Mouse (Mus musculus): Measurements from ENCODE around the gene Nacc1.
"Not testable (repeated sequence)": the region's sequence is repeated elsewhere in the genome, so short reads cannot be mapped to it uniquely, and the experiment has no call there.

The Nacc1 gene

DNA sequence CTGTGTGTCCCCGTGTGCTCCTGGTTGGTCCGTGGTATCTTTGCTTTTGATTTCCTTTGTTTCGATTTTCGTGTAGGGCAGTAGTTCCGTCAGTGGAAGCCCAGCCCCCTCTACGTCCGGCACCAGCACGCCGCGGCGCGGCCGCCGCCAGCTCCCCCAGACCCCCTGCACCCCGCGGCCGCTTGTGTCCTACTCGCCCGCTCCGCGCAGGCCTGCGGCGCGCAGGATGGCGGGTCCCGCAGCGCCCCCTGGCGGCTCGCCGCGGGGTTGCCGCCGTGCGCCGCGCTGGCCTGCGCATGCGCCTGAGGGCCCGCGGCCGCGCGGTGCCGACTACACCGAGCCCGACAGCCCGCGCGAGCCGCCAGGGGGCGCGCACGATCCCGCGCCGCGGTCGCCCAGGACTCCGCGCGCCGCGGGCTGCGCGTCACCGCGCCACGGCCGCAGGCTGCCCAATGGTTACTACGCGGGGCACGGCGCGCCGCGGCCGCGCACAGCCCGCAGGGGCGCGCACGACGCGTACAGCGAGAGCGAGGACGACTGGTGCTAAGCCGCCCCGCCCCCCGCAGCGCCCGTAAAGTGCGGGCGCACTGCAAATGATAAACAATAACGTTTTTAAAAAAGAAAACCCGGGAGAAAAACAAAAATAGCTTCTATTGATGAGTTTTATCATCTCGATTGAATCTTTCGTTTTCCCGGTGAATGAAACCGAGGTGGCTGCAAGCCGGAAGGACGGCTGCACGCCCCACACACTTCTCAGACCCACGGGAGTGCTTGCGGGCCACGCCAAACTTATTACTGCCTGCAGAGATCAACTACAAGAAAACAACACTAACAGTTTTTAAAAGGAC lies 48.3 kb downstream of the Nacc1 start:
- peak; percentile 94 for DNase-seq

DNA sequence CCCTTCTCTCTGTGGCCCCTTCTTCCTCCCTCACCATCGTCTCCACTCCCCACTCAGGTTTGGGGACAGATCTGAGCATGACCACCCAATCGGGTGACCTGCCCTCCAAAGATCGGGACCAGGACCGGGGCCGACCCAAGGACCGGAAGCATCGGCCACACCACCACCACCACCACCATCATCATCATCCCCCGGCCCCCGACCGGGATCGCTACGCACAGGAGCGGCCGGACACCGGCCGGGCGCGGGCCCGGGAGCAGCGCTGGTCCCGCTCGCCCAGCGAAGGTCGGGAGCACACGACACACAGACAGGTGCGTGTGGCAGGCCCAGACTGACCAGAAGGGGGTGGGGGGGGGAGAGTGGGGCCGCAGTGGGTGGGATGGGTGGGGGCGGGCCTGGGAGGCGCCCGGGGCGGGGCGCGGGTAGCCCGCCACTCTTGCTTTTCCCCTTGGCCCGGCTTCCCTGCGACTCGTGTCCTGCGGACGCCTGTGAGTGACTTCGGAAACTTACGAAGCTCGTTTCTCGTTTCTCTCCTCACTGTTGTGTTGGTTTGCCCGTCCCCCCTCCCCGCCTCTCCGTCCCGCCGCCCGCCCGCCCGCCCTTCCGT lies 49.0 kb downstream of the Nacc1 start:
- DNase-seq = peak; percentile 43

DNA sequence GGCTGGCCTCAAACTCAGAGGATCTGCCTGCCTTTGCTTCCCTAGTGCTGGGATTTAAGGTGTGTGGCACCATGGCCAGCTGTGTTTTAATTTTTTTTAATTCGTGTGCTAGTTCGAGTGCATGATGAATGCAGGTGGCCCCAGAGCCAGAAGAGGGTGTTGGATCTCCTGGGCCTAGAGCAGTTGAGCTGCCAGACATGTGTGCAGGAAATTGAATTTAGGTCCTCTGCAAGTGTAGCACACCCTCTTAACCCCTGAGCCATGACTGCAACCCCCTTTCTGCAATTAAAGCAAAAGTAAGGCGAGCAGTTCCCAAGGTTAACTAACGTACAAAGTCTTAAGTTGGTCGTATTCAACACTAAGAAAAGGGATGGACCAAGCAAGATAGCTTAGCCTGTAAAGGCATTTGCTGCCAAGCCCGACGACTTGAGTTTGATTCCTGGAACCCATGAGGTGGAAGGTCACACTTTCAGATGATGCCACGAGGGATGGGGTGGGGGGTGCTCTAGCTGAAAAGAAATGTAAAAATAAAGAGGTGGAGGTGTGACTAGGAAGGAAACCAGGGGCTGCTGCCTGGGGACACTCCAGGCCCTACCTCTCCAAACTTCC lies 49.6 kb downstream of the Nacc1 start:
- peak; percentile 51 for DNase-seq

DNA sequence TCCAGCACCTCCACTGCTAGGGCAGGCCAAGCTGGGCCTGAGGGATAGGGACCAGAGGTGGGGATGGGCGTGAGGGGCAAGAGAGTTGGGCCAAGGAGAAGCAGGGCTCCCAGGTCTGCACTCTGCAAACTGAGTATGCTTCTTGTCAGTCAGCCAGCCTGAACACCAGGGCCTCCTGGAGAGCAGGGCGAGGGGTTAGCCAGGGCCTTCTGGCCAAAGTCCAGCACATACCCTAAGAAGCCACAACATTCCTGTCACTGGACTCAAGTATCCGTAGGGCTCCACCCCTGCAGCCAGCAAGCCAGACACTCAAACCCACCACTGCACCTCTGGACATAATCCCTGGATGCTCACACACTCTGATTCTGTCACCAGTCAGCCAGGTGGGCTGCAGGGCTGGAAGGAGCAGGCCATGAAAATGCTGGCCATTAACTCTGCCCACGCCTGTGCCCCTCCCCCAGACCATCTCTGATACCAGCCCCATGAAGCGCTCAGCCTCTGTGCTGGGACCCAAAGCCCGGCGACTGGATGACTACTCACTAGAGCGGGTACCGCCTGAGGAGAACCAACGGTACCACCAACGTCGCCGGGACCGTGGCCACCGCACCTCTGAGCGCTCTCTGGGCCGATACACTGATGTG lies 51.5 kb downstream of the Nacc1 start:
- no peak for DNase-seq

DNA sequence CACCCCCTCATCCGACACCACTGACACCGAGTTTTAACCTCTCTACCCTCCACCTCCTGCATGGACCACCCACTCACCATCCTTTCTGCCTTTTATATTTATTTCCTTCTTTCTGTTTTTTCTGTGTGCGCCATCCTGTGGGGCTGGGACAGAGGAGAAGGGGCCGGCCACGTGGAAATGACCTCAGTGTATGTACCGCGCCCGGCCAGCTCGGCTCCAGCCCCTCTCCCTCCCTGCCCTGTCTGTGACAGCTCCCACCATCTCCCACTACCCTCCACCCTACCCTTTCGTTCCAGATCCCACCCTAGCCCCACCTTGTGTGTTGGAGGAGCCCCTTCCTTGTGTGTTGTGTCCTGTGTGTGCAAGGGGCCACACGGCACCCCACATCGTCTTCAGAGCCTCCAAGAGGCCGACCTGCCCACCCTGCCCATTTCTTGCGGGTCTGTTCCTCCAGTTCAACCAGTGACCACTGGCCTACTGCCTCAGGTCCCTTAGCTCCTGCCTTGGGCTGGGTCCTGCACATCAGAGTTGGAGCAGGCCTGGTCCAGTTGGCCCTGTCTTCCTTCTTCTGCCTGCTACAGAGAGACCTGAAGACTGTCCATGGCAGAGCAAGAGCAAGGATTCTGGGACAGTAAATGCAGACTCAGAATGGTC lies 52.1 kb downstream of the Nacc1 start:
- DNase-seq = no peak

DNA sequence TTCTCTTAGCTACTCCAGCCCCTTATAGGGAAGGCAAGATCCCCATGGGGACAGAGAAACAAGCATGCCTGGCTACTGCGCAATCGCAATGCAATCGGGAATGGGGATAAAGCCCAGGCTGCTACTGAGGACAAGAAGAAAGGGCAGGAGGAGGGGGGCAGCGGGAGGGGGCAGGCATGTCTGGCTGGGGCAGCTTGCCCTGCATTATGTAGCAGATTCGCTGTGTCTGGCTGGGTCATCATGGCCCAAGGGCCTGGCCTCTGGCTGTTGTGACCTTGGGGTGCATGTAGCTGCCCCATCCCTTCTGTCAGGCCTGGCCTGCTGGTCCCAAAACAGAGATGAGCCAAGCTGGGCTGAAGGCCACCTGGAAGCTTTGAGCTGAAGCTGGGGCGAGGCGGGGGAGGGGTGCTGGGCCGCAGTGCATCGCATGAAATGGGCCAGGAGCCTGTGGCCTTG lies 52.8 kb downstream of the Nacc1 start:
- DNase-seq = no peak

DNA sequence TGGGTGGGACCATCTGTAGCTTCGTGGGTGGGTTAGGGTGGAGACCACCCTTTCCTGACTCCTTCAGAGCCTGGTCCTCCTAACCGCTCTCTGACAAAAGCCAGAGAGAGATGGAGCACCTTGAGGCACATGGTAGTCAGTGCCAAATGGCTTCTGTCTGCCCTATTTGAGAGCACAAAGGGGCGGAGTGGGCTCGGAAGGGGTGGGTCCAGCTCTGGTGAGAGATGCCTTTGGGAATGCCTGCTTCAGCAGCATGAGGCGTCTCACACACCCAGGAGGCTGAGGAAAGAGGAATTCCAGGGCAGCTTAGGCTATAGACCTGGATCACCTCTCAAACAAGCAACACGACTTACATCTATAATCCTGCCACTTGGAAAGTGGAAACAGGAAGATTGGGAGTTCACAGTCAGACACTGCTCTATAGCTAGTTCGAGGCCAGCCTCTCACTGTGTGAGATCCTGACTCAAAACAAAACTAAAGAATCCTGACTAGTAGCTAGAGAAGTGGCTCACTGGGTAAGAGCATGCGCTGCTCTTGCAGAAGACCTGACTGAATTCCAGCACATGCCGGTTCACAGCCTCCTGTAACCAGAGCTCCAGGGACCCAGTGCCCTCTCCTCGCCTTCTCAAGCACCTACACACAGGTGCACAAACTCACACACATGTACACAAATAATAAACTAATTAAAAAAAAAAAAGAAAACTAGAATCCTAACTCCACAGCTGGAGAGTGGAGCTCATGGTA lies 53.6 kb downstream of the Nacc1 start:
- DNase-seq = no peak

DNA sequence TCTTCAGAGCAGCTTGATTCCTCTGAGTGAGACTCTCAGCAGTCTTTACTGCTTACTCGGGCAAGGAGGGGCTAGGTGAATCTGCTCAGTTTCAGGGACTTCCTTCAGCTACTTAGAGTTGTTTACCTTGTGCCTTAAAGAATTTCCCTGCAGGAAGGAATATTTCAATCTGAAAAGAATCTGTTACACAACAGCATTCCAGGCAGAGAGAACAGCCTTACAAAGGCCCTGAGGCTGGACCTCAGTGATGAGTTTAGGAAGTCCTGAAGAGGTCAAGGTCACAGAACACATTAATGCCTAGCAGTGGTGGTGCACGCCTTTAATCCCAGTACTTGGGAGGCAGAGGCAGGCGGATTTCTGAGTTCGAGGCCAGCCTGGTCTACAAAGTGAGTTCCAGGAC lies 55.8 kb downstream of the Nacc1 start:
- no peak for DNase-seq

DNA sequence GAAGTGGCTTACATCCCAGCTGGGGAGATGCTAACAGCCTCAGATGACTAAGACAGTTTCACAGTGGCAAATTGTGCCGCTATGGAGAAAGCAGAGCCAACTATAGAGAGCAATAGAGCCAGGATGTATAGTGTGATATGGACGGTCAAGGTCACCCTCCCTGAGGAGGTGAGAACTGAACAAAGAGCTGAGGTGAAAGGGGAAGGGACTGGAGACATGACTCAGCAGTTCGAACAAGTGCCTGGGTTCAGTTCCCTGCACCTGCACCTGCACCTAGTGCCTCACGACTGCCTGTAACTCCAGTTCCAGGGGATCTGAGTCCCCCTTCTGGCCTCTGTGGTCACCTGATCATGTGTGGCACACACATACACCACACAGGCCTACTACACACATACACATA lies 57.5 kb downstream of the Nacc1 start:
- no peak for DNase-seq

DNA sequence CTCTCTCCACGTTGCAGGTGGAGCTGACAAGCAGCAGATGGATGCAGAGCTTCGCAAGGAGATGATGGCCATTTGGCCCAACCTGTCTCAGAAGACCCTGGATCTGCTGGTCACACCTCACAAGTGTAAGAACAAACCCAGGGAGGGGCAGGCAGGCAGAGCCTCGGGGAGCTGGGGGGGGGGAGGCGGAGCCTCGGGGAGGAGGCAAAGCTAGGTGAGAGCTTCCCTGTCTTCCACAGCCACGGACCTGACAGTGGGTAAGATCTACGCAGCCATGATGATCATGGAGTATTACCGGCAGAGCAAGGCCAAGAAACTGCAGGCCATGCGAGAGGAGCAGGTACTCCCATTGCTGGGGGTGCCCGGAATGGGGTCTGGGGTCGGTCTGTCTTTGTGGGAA lies 58.1 kb downstream of the Nacc1 start:
- DNase-seq = no peak

DNA sequence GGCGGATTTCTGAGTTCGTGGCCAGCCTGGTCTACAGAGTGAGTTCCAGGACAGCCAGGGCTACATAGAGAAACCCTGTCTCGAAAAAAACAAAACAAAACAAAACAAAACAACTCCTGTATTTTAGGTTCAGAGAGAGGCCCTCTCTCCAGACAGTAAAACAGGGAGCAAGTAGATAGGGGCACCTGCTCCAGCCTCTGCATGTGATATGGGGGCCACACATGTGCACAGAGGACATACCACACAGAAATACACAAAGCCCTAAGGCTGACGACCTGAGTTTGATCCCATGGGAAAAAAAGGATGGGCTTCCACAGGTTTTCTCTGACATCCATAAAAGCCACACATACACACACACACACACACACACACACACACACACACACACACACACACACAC lies 64.2 kb downstream of the Nacc1 start:
- not testable (repeated sequence) for DNase-seq

DNA sequence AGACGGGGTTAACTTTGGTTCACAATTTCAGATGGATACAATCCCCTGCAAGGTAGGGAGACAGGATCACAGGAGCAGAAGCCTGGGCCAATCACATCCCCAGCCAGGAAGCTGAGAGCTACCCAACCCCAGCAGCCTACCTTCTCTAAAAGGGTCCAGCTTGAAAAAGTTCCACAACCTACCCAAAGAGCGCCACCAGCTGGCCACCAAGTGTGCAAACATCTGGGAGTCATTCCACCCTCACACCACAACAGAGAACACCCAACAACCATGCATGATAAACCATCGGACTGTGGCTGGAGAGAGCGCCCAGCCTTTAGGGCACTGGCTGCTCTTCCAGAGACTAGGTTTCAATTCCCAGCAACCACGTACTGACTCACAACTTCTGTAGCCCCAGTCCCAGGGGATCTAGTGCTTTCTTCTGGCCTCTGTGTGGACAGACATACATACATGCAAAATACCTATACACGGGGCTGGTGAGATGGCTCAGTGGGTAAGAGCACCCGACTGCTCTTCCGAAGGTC lies 66.5 kb downstream of the Nacc1 start:
- DNase-seq = no peak
